Mouse (Mus musculus) embryo, embryonic 10.5 days (tissue): Measurements from ENCODE around the gene Btf3.
A peak's percentile ranks its signal among the peaks of the same experiment; 100 is the strongest.

Experiments used
- DNase-seq: peaks from one replicate; pipeline ENCODE4 v3.0.0-alpha.2; 2015; ENCODE audit warnings: low spot score

Btf3 gene

DNA sequence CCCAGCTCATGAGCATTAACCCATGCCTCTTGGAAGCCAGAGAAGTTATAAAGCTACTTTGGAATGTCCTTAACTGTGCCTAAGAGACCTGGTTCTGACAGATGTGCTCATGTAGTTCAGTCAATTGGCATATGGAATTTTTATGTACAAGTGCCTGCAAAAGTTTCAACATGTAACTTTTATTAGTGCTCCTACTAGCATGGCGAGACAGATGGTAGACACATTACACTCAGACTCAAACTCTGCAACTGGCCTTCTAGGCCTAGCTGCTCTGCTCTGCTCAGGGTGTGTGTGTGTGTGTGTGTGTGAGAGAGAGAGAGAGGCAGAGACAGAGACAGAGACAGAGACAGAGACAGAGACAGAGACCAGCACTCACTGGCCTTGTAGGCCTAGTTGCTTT, 19.4 kb upstream of the Btf3 start:
- no peak for DNase-seq

GRCm38 (mm10) chr13:98332106-98332505, 15.3 kb upstream of the Btf3 start:
- peak; percentile 38 for DNase-seq

DNA sequence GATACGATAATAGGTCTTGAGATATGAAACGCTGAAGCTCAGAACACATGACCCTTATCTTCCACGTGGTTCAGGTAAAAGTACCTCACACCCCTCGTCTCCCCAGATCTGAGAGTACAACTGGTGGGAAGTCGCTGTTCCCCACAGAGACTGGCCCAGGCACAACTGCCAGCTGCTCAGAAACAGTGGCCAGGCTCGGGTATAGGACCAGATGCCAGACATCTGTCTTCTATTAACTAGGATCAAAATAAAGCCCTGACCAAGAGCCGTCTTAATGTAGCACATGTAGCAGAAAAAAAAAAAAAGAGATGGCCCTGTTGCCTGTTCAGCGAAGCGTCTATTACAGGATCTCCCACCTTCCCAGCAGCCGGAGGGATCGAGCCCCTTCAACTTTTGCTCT, 8.2 kb upstream of the Btf3 start:
- peak; percentile 41 for DNase-seq

GRCm38 (mm10) chr13:98317911-98318310, 1.1 kb upstream of the Btf3 start:
- no peak for DNase-seq

DNA sequence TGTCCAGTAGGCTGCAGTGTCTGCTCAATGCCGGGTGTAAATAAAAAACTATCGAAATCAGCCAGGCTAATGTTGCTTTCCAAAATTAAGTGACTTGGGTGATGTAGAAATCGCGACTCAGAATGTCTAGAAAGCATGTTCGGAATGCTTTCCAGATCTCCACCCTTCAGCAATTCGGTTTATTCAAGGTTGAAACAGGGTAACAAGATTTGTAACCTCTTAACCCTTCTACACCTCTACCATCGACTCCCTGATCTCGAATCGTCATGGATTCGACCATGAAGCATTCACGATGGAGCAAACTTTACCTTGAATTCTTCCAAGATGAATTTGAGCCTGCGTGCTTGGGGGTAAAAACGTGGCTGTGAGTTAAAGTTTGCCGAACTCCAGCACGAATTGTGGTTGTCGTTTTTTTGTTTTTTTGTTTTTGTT, 456 bp upstream of the Btf3 start:
- no peak for DNase-seq

DNA sequence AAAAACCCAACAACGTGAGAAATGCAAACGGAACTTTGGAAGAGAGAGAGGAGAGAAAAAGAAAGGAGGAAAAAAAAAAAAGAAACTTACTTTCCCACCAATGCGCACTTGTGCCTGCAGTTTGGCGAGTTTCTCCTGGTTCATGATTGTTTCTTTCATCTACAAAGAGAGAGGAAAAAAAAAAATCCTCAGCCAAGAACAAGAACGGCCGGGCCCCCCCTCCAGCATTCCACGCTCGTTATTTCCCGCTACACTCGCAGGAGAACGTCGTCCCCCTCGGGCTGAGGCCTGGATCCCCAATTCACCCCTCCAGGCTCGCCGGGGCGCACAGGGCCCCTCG, 696 bp downstream of the Btf3 start:
- DNase-seq: no peak

DNA sequence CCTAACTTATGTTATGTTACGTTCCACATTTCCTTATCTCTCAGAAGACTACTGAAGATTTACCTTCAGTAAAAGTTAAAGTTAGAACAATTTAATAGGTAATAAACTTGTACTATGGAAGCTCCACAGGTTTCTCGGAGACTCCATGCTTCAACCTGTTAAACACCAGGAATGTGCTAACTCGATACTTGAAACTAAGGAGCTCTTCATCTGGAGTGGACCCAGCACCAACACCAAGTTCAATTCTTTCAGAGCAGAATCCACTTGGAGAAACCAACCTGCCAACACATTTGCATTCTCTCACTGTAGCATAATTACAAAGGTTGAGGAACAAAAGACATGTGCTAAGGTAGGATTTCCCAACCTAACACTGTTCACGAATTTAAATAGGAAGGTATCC, 1.7 kb downstream of the Btf3 start:
- DNase-seq: no peak

DNA sequence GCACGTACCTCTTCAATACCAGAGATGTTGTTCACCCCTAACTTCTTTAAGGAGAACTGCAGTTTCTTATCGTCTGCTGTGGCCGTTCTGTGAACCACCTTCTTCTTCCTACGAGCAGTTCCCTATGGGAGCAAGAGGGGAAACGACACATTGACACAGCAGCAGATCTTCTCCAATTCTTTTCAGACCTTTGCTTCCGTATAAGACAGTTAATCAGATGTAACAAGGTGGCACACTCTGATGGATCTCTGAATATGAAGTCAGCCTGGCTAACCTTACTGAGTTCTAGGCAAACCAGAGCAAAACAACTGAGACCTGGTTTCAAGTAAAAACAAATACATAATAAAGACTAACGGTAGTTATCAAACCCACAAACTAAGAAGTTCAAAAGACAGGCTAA, 3.2 kb downstream of the Btf3 start:
- DNase-seq: no peak

GRCm38 (mm10) chr13:98311597-98311996, 5.2 kb downstream of the Btf3 start:
- DNase-seq: no peak

DNA sequence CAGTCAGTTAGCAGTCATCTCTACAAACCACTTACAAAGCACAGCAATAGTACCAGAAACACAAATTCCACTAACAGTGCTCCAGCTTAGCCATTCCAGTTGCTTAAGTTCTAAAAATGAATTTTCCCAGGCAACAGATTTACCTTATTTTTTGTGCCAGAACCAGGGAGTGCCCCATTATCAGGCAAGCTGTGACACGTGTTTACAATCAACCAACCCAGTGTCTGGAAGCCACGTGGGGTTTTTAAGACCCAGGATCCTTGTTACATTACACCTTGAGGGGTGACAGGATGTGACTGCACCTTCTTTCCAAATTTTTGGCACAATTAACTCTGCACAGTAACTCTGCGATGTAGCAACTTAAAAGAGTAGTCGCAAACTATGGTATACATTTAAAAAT, 8.1 kb downstream of the Btf3 start:
- no peak for DNase-seq

GRCm38 (mm10) chr13:98308004-98308403, 8.8 kb downstream of the Btf3 start:
- DNase-seq: no peak

DNA sequence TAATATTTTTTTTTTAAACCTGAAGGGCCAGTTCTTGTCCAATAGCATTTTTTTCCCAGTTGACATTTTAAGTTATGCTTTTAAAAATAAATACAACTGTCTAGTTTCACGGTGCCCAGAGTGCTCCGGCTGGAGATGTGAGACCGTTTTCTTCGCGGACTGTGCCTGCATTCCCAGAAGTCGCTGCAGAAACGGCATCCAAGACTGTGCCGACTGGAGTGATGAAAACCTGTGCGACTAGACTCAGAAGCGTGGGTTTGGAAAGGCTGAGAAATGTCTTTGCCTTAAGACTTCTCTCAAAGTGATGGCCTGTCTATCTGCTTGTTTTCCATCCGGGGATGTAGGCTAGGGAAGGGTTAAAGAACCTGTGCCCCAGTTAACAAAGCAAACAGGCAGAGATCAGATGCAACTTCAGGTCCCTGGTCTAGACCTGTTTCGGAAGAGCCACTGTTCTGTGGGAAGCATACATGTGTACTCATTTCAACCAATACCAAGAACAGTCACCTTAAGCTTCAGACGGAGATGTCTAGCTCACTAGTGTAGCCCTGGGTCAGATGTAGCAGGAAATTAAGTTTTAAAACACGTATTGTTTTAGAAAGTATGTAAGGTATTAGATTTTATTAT, 9.8 kb downstream of the Btf3 start:
- DNase-seq: no peak

GRCm38 (mm10) chr13:98306393-98306792, 10.4 kb downstream of the Btf3 start:
- DNase-seq: no peak

DNA sequence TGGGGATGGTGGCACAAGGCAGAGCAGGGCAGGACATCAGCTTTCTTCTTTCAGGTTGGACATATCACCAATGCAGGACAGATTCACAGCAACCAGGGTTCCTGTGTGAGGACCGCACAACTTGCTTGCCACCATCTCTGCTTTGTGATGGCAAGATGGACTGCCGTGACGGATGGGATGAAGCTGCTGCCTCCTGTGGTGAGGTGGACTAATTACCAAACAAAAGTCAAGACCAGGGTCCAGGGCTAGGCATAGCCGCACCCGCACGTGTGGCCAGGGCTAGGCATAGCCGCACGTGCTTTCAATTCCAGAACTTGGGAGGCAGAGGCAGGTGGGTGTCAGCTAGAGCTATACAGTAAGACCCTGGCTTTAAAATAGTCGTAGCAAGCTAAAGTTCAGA, 11.5 kb downstream of the Btf3 start:
- no peak for DNase-seq

GRCm38 (mm10) chr13:98298833-98299758, 17.7 kb downstream of the Btf3 start:
- peak; percentile 96 for DNase-seq

DNA sequence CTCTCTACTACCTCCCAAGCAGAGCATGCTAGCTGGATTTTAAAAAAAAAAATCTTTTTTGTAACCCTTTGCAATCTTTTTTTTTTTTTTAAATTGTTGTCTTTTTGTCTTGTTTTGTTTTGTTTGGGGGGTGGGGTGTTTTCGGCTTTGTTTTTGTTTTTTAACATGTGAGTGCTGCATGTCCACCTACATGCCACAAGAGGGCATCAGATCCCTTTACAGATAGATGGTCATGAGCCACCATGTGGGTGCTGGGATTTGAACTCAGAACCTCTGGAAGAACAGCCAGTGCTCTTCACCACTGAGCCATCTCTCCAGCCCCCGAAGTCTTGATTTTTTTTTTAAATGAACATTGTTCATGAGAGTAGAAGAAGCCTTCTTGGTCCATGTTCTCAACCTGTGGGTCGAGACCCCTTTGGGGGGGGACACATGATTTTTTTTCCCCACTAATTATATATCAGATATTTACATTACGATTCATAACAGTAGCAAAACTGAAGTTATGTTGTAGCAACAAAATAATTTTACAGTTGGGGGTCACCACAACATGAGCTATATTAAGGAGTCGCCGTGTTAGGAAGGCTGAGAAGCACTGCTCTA, 18.8 kb downstream of the Btf3 start:
- DNase-seq: no peak

GRCm38 (mm10) chr13:98296072-98296471, 20.7 kb downstream of the Btf3 start:
- DNase-seq: no peak

DNA sequence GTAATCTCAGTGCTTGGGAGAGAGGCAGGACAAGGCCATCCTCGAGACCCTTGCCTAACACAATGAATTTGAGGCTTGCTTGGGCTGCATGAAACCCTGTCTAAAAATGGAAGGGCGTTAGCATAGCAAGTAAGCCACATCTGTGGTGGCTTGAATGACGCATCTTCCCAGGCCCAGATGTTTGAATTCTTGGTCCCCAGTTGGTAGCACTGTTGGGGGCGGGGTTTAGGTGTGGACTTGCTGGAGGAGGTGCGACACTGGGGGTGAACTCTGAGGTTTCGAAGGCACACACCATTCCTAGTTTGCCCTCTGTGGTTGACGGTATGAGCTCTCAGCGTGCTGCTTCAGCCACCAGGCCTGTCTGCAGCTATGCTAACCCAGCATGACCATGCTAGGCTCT, 25.1 kb downstream of the Btf3 start:
- DNase-seq: no peak

GRCm38 (mm10) chr13:98290719-98291118, 26.1 kb downstream of the Btf3 start:
- no peak for DNase-seq

DNA sequence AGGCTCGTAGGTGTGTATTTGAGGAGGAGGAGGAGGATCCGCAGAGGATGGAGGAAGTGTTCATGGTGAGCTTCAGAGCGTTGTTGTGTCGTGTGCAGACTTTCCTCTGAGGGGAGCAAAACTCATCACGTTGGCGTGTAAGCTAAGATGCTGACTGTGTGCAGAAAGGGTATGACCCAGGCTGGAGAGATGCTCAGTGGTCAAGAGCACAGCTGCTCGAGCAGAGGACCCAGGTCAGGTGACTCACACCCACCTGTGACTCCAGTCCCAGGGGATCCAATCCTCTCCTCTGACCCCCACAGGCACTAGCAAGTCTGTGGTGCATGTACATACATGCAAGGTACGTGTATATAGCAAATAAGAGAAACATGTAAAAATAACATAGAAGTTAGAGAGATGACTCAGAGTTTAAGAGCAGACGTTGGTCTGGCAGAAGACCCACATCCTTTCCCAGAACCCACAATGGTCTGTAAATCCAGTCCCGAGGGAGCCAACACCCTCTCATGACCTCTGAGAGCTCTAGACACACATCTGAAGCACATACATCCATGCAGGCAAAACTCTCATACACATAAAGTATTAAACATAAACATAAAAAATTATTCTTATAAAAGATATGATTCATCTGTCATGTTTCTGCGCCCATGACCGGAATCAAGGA, 35.7 kb downstream of the Btf3 start:
- DNase-seq: no peak

DNA sequence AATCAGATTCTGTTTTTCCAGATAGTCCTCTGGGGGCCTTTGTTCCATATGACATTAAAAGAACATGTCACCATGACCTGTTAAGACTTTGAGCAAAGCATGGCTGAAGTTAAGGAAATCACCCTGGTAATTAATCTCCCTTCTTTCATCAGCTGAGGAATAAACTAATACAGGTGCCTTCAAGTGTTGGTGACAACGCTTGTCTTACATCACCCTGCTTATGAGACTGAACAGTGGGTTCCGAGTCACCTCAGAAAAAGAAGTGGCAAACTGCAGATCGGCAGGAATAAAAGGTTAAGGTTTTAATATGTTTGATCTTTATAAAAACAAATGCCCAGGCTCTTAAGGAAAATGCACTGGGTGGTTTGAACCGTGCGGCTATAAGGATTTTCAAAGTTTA, 37.1 kb downstream of the Btf3 start, which contains the start of gene Gm21976:
Gm21976 (plus strand) TSS at position 202 of the 400 bp plus-strand sequence.
- no peak for DNase-seq

GRCm38 (mm10) chr13:98277501-98277900, 39.3 kb downstream of the Btf3 start:
- DNase-seq: no peak

- DNase-seq: no peak
These were observed 40.6 kb downstream of the Btf3 start for GRCm38 (mm10) chr13:98276253-98276652.
